Mouse (Mus musculus): ENCODE measurements at regions not wholly inside any gene's neighbourhood (a gene's known extent, or its start where the extent isn't known, plus 50 kb on each side); places are given as distances from the start of the nearest gene placed in this dataset.

GRCm38 (mm10) chr16:77479812-77480211, 122.1 kb downstream of the Gm11146 start:
- no peak for TF ChIP-seq POLR2A (IDR thresholded peaks at IDR 0.05; ENCODE audit: borderline replicate concordance, insufficient read depth, low read length)
- TF ChIP-seq CTCF (IDR thresholded peaks at IDR 0.05; ENCODE audit: borderline replicate concordance, insufficient read depth, low read depth, low read length): no peak
